Mouse (Mus musculus): ENCODE data around the gene Kcnk5. TPM values are rescaled to one million over a fixed set of nuclear protein-coding genes. Genes with fewer than 3 reads are reported as not detected.
A peak's percentile ranks its signal among the peaks of the same experiment; 100 is the strongest.

Kcnk5 gene
- total and polyA plus RNA-seq, 3 experiments: 9.3 to 10.9 TPM; not detected in 1

- H3K36me3 ChIP-seq (ENCODE audit: control insufficient read depth in 1 of 2, insufficient read depth in 2 of 2, low read length in 2 of 2): no peaks in the 10 kb centered on the region
- no peaks in the 10 kb centered on the region for H3K4me1 ChIP-seq (ENCODE audit: control insufficient read depth in 1 of 2, insufficient read depth in 2 of 2, low read length in 2 of 2)
- H3K27me3 ChIP-seq (ENCODE audit: control insufficient read depth in 1 of 2, insufficient read depth in 2 of 2, low read length in 2 of 2): peaks cover 3 to 4% of the 10 kb centered on the region in 2 experiments; a peak in 3 of 4 replicates
- H3K79me2 ChIP-seq (ENCODE audit: control insufficient read depth, insufficient read depth, low read length, poor library complexity): no peaks in the 10 kb centered on the region
- peak; percentile 56 for DNase-seq (ENCODE audit: low read depth, low spot score)
- H3K9ac ChIP-seq (ENCODE audit: control insufficient read depth, low read depth, low read length, poor library complexity, severe bottlenecking): no peak overlapping the region
- peak; percentile 45; the same call in 1 of the 2 replicates for TF ChIP-seq ELF1 (IDR thresholded peaks at IDR 0.05; ENCODE audit: low read depth, low read length)
- peak; percentile 67 for TF ChIP-seq ZNF384 (IDR thresholded peaks at IDR 0.05; ENCODE audit: low read depth, low read length)
- TF ChIP-seq CTCF (IDR thresholded peaks at IDR 0.05 in 2 of 3, conservative IDR thresholded peaks at IDR 0.05 in 1 of 3; ENCODE audit: control insufficient read depth in 1 of 3, insufficient read depth in 1 of 3, low read depth in 2 of 3, low read length in 3 of 3, poor library complexity in 1 of 3, severe bottlenecking in 1 of 3): peak; percentile 10 to 77 (median 40); a peak in 5 of 6 replicates
- TF ChIP-seq TAL1 (IDR thresholded peaks at IDR 0.05; ENCODE audit: low read length): no peak
- peak; percentile 73 for TF ChIP-seq RAD21 (IDR thresholded peaks at IDR 0.05; ENCODE audit: low read depth, low read length)
- TF ChIP-seq SMC3 (IDR thresholded peaks at IDR 0.05; ENCODE audit: low read depth, low read length): peak; percentile 82
- no peak for TF ChIP-seq POLR2A (IDR thresholded peaks at IDR 0.05; ENCODE audit: control insufficient read depth in 1 of 2, insufficient read depth in 1 of 2, low read depth in 1 of 2, low read length in 2 of 2, poor library complexity in 1 of 2)
- peak; percentile 65 for TF ChIP-seq ZC3H11A (IDR thresholded peaks at IDR 0.05; ENCODE audit: low read depth, low read length)
- no peaks in the 10 kb centered on the region for H3K9me3 ChIP-seq (replicated peaks; ENCODE audit: insufficient read depth, low read length)
- H3K27ac ChIP-seq (ENCODE audit: control insufficient read depth, low read depth, low read length): no peak overlapping the region
- H3K4me3 ChIP-seq (ENCODE audit: control insufficient read depth in 1 of 2, insufficient read depth in 1 of 2, low read depth in 2 of 2, low read length in 2 of 2): no peak overlapping the region
These were observed 69.4 kb downstream of the Kcnk5 start for GRCm38 (mm10) chr14:20112218-20112617.

- peaks cover 0 to 2% of the 10 kb centered on the region in 2 experiments; a peak in 2 of 4 replicates for H3K27me3 ChIP-seq (ENCODE audit: control insufficient read depth in 1 of 2, insufficient read depth in 2 of 2, low read length in 2 of 2)
- no peaks in the 10 kb centered on the region for H3K79me2 ChIP-seq (ENCODE audit: control insufficient read depth, insufficient read depth, low read length, poor library complexity)
- no peak for TF ChIP-seq GABPA (IDR thresholded peaks at IDR 0.05; ENCODE audit: low read depth, low read length)
- no peak for TF ChIP-seq HCFC1 (IDR thresholded peaks at IDR 0.05; ENCODE audit: low read depth, low read length)
- no peak for TF ChIP-seq TCF12 (IDR thresholded peaks at IDR 0.05; ENCODE audit: low read depth, low read length)
- no peaks in the 10 kb centered on the region for H3K36me3 ChIP-seq (ENCODE audit: control insufficient read depth in 1 of 2, insufficient read depth in 2 of 2, low read length in 2 of 2)
- no peak overlapping the region for H3K4me3 ChIP-seq (ENCODE audit: control insufficient read depth in 1 of 2, insufficient read depth in 1 of 2, low read depth in 2 of 2, low read length in 2 of 2)
- H3K4me1 ChIP-seq (ENCODE audit: control insufficient read depth in 1 of 2, insufficient read depth in 2 of 2, low read length in 2 of 2): no peaks in the 10 kb centered on the region
- H3K27ac ChIP-seq (ENCODE audit: control insufficient read depth, low read depth, low read length): no peak overlapping the region
- no peak overlapping the region for H3K9ac ChIP-seq (ENCODE audit: control insufficient read depth, low read depth, low read length, poor library complexity, severe bottlenecking)
- no peaks in the 10 kb centered on the region for H3K9me3 ChIP-seq (replicated peaks; ENCODE audit: insufficient read depth, low read length)
- no peak for DNase-seq (ENCODE audit: low read depth, low spot score)
These were observed 70.7 kb downstream of the Kcnk5 start for GRCm38 (mm10) chr14:20110945-20111344.

GRCm38 (mm10) chr14:20106271-20106670 is 75.3 kb downstream of the Kcnk5 start:
- no peaks in the 10 kb centered on the region for H3K36me3 ChIP-seq (ENCODE audit: control insufficient read depth in 1 of 2, insufficient read depth in 2 of 2, low read length in 2 of 2)
- no peak overlapping the region for H3K9ac ChIP-seq (ENCODE audit: control insufficient read depth, low read depth, low read length, poor library complexity, severe bottlenecking)
- H3K27ac ChIP-seq (ENCODE audit: control insufficient read depth, low read depth, low read length): no peak overlapping the region
- no peak for TF ChIP-seq MAX (IDR thresholded peaks at IDR 0.05; ENCODE audit: low read length)
- no peak for TF ChIP-seq UBTF (IDR thresholded peaks at IDR 0.05; ENCODE audit: borderline replicate concordance, insufficient read depth, low read depth, low read length)
- no peak for TF ChIP-seq CTCF (IDR thresholded peaks at IDR 0.05 in 2 of 3, conservative IDR thresholded peaks at IDR 0.05 in 1 of 3; ENCODE audit: control insufficient read depth in 1 of 3, insufficient read depth in 1 of 3, low read depth in 2 of 3, low read length in 3 of 3, poor library complexity in 1 of 3, severe bottlenecking in 1 of 3)
- TF ChIP-seq EP300 (IDR thresholded peaks at IDR 0.05; ENCODE audit: low read depth in 1 of 2, low read length in 2 of 2): no peak
- no peak for TF ChIP-seq RCOR1 (IDR thresholded peaks at IDR 0.05; ENCODE audit: low read depth, low read length)
- no peak for TF ChIP-seq TAL1 (IDR thresholded peaks at IDR 0.05; ENCODE audit: low read length)
- no peak for TF ChIP-seq ZMIZ1 (IDR thresholded peaks at IDR 0.05; ENCODE audit: low read depth, low read length)
- TF ChIP-seq BHLHE40 (IDR thresholded peaks at IDR 0.05; ENCODE audit: borderline replicate concordance, low read depth, low read length): no peak
- no peak for TF ChIP-seq SIN3A (IDR thresholded peaks at IDR 0.05; ENCODE audit: low read length)
- no peak for TF ChIP-seq KAT2A (conservative IDR thresholded peaks at IDR 0.05; ENCODE audit: low read depth, low read length)
- H3K27me3 ChIP-seq (ENCODE audit: control insufficient read depth in 1 of 2, insufficient read depth in 2 of 2, low read length in 2 of 2): peaks cover 0 to 4% of the 10 kb centered on the region in 2 experiments; a peak in 2 of 4 replicates
- no peaks in the 10 kb centered on the region for H3K4me1 ChIP-seq (ENCODE audit: control insufficient read depth in 1 of 2, insufficient read depth in 2 of 2, low read length in 2 of 2)
- no peaks in the 10 kb centered on the region for H3K79me2 ChIP-seq (ENCODE audit: control insufficient read depth, insufficient read depth, low read length, poor library complexity)
- no peak for DNase-seq (ENCODE audit: low read depth, low spot score)
- H3K4me3 ChIP-seq (ENCODE audit: control insufficient read depth in 1 of 2, insufficient read depth in 1 of 2, low read depth in 2 of 2, low read length in 2 of 2): no peak overlapping the region
- H3K9me3 ChIP-seq (replicated peaks; ENCODE audit: insufficient read depth, low read length): no peaks in the 10 kb centered on the region

Measured in MEL (cell line).